Mouse (Mus musculus) gastrocnemius, postnatal 36 days (tissue): ENCODE results near the gene Islr2. TPM values are rescaled to one million over a fixed set of nuclear protein-coding genes. Genes with fewer than 3 reads are reported as not detected.
A peak's percentile ranks its signal among the peaks of the same experiment; 100 is the strongest.
"Not testable (repeated sequence)": the region's sequence is repeated elsewhere in the genome, so short reads cannot be mapped to it uniquely, and the experiment has no call there.

Experiments
- DNase-seq, 2 experiments: peaks; one replicate each; pipeline ENCODE4 v3.0.0; 2022
- intact Hi-C: fragments of 180-260 bp; cut with DNase I; formaldehyde crosslinking; loops from one replicate; pipeline ENCODE4 v1.15.1; 2025
- long read RNA-seq, 2 experiments: library from polyadenylated mRNA; stranded (forward); transcript quantifications; one replicate each; pipeline ENCODE4 v2.0.0; 2021
- total RNA-seq, 2 experiments: library from RNA; stranded (reverse); gene quantifications; 2 replicates each; pipeline ENCODE4 v1.2.3; 2021

Gene Islr2
- 1 to 10 TPM; 2.6 to 4.7 TPM for total RNA-seq
- long read RNA-seq, experiment 1: 0 reads
- long read RNA-seq, experiment 2, partial matches to known transcripts: 0 of 2 reads
- long read RNA-seq, experiment 2, other reads (novel, unspliced or antisense): 2 of 2 reads

DNA sequence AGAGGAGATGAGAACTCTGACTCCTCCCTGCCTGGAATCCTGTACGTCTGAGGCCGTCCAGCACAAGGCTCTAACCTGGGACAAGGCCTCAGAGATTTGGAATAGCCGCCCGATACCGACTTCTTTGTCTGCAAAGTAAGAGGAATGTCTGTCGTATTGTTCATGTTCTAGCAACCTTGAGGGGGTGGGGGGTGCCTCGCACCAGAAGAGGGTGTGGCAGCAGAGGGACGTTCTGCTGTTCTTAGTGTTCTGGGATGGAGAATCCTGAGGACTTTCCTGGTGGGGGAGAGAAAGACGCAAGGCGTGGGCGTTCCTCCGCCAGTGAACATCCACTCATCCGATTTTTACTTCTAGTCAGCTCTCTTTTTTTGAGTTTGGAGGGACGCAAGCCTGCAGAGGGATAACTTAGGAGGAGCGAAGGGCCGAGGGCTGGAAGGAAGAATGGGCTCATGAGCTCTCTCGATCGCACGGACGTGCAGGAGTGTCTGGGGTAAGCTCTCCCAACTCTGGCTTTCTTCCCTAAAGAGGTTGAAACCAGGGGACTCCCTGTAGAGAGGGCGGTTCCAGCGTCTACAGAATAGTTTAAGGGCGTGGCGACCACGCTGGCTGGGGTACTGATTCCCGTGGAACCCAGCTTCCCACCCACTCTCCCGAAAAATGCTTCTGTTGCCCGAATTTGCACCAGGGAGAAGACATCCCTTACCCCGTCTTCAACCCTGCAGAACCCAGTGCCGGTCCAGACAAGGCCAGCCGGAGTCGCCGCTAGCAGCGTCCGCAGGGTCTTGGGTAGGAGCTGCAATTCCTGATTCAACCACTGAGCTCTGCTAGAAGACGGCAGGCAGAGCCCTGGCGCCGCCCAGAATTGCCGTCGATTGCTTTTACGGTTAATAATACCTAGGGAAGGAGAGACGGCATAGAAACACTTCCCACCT lies at the start of gene Islr2, which contains the start of gene Islr:
Islr2 (minus strand) TSS at position 804 of the 932 bp plus-strand sequence.
Islr (minus strand) TSS at position 791 of the 932 bp plus-strand sequence.
- DNase-seq: peak; percentile 52 to 64
- intact Hi-C loops: loop anchor here (1.0 kb wide), 1 partner anchor 165 kb away; no protein-coding TSS in a partner anchor

DNA sequence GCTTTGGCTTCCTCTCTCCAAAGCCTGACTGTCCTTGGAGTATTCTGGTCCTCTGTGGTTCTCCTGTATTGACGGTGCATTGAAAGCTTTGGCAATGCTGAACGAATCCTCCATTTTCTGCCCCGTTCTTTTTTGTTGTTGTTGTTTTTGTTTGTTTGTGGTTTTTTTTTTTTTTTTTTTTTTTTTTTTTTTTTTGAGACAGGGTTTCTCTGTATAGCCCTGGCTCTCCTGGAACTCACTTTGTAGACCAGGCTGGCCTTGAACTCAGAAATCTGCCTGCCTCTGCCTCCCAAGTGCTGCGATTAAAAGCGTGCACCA lies 49.6 kb upstream of the Islr2 start:
- DNase-seq, intact Hi-C loops: not testable (repeated sequence)

DNA sequence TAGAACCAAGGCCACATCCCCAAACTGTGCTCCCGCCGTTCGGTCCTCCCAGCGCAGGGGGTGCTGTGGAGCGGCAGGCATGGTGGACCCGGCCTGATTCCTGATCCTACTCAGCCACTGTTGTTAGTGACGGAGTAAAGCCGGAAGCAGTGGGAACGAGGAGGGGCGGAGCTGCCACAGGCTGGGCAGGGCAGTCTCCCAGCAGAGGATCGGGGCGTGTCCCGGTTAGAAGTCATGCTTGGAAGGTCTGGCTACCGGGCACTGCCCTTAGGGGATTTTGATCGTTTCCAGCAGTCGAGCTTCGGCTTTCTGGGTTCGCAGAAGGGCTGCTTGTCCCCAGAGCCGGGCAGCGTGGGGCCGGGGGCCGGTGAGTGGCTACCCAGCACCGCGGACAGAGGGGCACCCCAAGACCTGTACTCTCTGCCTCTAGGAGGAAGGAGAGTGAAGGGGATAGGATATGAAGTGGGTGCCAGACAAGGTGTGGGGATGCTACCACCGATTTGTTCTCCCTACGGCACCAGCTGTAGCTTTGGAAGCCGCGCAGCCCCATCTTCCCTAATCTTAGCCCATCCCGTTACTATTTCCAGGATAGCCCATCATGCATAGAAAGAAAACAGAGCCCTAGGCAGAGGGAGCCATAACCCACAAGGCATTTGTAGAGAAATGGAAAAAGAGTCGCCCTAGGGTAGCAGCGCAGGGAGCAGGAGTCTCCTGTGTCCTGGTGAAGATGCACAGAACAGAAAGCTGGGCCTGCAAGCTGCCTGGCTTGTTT lies 49.1 kb upstream of the Islr2 start, which contains the start of gene Stoml1:
Stoml1 (plus strand) TSS at position 132 of the 772 bp plus-strand sequence.
- intact Hi-C loops: no loop called here
- DNase-seq: peak; percentile 93

DNA sequence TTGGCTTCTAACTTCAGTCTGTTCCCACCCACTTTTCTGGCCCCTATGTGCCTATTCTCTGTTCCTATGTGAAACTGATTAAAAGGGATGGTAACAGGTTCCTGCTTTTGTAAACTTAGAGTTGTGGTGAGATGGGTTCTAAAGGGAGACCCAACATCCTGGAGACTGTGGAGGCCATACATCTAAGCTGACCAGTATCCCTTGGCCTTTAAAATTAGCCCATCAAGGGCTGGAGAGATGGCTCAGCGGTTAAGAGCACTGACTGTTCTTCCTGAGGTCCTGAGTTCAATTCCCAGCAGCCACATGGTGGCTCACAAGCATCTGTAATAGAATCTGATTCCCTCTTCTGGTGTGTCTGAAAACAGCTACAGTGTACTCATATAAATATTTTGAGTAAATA lies 46.6 kb upstream of the Islr2 start:
- intact Hi-C loops, DNase-seq: not testable (repeated sequence)

DNA sequence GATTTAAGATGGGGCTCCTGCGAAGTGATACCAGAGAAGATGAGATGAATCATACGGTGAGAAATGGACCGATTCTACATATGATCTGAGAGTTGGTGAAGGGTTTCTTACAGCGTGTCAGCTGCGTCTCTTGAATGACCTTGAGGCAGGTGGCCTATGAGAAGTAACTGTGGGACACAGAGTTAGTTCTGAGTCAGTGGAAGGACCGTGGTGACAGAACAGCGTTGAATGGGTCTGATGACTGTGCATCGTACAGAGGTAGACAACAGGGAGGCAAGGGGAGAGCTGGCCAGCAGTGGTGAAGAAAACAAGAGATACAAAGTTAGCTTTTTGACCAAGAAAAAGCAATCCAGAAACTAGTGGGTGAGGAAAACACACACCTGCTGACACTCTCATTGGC lies 46.2 kb upstream of the Islr2 start:
- intact Hi-C loops: no loop called here
- no peak for DNase-seq

DNA sequence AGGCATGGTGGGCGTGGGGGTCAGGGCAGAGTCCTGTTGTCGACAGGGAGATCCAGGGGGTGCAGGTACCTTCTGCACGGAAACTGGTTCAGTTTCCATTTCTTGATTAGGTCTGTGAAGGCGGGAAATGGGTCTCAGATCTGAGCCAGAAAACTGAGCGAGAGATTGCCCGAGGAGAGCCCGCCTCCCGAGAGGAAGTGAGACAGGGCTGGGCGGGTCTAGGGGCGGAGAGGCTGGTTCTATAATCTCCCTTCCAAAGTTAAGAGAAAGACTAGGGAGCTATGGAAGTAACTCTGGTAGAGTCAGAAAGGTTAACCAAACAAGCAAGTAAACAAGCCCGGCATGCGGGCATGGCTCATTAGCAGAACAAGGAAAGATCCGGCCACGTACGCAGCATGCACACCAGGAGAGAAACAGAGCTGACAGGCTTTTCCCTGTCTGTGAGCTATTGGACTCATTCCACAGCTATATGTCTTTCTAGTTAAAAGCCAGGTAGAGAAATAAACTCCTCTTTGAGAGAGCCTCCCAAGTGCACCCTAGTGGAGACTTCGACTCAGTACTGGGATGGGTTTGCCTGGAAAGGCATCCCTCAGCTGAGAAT lies 45.6 kb upstream of the Islr2 start, which contains the start of gene Pml:
Pml (minus strand) TSS at position 195 of the 601 bp plus-strand sequence.
- intact Hi-C loops: no loop called here

DNA sequence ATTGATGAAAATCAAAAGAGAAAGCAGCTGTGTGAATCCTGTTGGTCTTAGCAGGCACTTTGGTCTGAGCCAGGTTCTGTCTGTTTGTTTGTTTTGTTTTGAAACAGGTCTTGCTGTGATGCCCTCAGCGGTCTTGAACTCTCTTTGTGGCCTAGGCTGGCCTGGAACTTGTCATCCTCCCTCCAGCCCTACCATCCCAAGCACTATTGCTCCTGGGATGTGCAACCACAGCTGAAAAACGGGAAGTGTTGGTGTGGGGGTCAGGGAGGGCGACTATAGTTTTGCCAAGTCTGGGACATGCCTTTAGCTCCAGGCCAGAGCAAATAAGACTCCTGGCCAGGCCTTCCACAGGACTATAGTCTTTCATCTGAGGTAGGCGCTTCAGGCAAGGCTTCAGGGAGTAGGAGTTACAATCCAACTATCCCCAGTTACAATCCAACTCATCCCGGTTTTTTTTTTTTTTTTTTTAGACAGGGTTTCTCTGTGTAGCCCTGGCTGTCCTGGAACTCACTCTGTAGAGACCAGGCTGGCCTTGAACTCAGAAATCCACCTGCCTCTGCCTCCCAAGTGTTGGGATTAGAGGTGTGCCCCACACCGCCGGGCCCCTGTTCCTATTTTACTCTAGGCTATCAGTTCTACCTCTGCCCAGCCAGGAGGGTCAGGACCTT lies 44.8 kb upstream of the Islr2 start:
- no peak for DNase-seq
- intact Hi-C loops: no loop called here

More for the DNA sequence above, 45.6 kb upstream of the Islr2 start, which contains the start of gene Pml:
- peak; percentile 61 to 74 for DNase-seq

DNA sequence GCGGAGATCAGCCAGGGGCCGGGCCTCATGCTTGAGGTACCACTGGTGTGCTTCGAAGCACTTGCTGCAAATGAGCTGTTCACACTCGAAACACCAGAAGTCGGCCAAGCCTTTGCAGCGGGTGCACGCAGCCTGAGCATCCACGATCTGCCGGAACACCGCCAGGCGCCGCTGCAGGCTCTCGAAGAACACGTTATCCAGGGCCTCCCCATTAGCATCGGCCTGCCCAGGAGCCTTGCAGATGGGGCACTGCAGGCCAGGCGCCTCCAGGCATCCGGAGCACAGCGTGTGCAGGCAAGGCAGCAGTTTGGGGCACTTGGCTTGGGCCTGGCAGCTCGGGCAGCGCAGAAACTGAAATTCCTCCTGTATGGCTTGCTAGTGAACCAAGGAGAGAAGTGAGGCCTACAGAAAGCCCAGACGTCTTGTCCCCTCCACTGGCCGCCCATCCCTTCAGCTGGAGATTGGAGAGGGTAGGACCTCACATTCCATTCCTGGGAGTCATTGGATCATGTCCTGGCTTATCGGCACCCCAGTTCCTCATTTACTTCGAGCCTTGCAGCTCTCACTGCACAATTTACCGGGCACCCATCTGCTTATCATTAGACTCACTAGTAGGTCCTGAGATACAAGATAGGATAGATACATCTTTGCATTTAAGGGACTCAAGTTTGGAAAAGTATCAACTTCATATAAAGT lies 43.1 kb upstream of the Islr2 start:
- peak; percentile 72 to 77 for DNase-seq
- intact Hi-C loops: no loop called here

DNA sequence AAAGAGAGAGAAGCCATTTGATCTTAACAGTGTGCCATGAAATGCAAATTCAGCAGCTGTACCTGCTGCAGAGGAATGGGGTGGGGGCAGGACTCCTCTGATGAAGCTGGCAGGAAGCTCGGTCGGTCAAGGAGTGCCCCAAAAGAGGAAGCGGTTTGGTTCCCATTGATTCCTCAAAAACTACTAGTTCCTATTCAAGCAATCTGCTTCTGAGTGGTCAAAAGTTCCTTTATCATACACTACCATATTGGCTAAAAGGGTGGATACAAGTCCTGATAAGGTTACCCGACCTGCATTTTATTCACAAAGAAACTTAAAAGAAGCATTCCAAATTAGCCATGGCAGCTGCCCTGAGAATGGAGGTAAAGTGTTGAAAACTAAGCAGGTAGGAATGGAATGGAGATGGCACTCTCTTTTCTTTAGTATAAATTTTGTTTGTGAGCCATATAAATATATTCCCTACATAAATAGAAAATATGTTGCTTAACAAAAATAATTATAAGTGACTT lies 42.0 kb upstream of the Islr2 start:
- intact Hi-C loops: no loop called here
- DNase-seq: no peak

DNA sequence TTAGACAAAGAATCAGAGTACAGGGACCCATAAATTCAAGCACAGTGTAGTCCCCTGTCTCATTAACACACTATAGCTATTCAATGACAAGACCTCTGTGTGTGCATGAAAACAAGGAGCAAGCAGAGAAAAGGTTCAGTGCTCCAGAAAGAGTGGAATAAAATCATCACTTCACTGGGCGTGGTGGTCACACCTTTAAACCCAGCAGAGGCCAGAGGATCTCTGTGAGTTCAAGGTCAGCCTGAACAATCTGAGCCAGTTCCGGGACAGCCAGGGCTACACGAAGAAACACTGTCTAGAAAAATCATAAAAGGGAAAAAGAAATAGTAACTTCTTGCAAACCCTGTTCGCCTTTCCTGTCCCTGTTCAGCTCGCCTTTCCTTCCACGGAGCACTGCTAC lies 39.6 kb upstream of the Islr2 start:
- DNase-seq: no peak
- intact Hi-C loops: no loop called here

DNA sequence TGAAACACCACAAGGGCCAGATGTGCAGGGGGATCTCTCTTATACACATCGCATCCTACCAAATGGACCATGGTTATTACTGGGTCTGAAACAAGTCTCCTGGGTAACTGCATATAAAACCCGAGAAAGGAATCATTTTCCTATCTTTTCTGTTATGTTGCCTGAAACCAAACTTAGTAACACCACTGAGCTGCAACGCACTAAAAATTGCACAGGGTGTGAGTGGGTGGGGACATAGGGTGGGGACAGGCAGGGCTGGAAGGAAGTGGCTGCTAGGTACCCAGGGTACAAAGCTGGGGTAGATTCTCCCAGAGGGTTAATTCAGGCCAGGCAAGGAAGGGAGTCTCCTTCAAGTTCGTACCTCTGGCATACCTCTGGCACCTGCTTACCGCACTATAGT lies 38.6 kb upstream of the Islr2 start:
- DNase-seq: no peak
- intact Hi-C loops: no loop called here

DNA sequence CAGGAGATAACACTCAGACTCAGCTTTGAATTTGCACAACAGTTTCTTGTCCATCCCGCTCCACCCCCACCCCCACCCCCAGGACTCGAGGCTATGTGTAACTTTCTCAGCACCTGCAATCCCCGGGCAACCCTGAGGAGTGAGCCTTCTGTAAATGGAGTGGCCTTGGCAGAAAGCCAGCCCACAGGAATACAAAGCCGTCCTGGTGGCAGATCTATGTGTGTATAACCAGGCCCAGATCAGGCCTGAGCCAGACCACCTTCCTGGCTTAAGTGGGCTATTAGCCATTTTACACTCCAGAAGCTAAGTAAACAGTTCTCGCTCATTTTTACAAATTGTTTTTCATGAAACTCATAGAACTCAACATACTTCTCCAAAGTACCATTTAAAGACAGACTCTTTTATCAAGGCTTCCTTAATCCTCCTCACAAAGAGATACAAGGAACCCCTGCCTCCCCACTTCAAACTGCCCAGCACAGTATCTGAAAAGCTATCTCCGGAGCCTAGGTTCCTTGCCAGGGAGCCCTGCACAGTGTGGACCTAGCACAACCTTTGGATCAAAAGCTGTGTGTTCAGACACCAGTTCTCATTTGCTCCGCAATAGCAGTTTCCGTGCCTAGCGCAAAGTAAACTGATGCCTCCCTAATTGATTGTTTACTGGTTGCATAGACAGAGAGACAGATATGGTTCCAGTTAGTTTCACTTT lies 37.8 kb upstream of the Islr2 start:
- intact Hi-C loops: no loop called here
- DNase-seq: no peak

DNA sequence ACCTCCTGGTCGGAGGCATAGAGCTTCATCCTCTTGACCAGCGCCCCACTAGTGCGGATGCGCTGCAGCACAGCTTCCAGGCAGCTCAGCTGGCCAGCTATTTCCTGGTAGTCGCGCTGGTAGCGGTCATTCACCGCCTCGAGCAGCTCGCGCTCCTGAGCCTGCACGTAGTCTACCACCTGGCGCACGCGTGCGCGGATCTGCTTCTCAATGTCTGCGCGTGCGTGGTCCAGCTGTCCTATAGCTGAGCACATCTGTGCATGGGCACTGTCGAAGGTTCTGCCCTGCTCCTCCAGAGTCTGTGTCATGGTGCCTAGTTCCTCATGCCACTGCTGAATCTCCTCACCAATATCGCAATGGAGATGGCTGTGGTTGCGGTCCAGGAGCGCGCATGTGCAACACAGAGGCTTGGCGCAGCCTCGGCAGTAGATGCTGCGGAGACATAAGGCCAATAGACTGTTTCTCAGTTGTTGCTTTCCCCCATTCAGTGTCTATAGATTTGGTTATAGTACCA lies 30.4 kb upstream of the Islr2 start:
- no peak for DNase-seq
- intact Hi-C loops: no loop called here

DNA sequence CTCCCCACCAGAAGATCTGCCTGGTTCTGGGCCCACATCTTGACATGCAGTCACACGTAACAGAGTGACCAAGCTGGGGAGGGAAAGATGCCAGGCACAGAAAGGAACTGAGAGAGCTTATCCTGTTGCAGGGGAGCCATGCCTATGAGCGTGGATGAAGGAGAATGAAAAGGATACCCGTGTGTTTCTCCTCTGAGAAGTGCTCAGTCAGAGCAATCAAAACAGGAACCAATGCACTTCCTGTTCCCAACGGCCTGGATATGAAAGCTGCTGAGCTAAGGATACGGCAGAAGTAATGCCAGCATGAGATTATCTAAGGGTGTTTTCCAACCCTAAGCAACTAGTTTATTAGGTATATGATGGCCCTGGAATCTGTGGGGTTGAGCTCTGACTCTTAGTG lies 28.3 kb upstream of the Islr2 start:
- no peak for DNase-seq

DNA sequence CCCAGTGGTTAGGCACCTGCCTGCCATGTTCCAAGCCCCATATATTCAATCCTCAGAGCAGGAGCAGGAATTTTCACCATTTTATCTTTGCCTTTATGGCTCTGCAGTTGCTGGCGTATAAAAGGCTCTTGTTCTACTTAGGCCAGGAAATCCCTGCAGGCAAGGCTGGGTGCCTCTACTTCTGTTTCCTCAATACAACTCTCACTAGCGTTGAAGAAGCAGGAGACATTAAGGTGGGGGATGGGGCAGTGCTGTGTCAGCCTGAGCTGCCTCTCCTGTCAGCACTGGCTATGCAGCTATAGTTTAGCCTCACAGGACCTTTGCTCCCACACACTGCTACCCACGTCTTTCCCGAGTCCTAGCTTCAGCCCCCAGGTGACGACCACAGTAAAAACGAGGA lies 27.6 kb upstream of the Islr2 start:
- intact Hi-C loops: no loop called here
- DNase-seq: no peak

More for the DNA sequence above, 28.3 kb upstream of the Islr2 start:
- intact Hi-C loops: no loop called here

DNA sequence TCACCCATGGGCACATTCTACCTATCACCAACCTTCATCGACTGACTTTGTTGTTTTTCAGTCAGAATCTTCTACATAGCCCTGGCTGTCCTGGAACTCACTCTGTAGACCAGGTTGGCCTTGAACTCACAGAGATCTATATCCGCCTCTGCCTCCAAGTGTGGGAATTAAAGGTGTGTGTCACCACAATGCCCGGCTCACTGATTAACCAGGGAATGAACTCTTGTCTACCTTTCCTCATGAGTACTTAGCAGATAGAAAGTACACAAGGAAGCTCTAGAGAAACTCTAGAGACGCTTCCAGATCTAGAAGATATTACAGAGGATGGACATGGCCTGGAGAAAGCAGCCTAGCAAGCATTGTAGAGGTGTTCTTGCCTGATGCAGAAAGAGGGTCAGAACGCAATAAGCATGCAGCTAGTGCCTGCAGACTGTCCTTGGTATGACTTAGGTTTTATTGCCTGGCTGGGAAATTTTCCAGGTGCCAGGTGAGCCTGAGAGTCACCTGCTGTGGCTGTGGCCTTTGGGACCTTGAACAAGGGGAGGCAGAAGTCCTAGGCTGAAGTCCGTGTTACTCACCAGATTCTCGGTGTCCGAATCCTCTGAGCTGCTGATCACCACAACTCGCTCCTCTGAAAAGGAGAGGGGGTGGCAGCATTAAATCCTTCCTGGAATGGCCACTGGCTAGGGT lies 24.8 kb upstream of the Islr2 start:
- DNase-seq: no peak
- intact Hi-C loops: loop anchor here (5.0 to 10.0 kb wide), 2 partner anchors 53 to 146 kb away; partner anchors contain the start of gene Tbc1d21
